Mouse (Mus musculus): Measurements from ENCODE around the gene Soat2. TPM values are rescaled to one million over a fixed set of nuclear protein-coding genes. Genes with fewer than 3 reads are reported as not detected.

Soat2 gene
- polyA plus RNA-seq, 1 experiment from 2014 or later = 0.16 TPM

- Histone ChIP-seq H3K27ac (ENCODE audit: low read length) (no peak overlapping the region), H3K4me3 (ENCODE audit: low read depth, low read length) (no peak overlapping the region), H3K4me1 (ENCODE audit: insufficient read depth, low read depth, low read length) (peaks cover 4% of the 10 kb centered on the region; the same call in 1 of the 2 replicates), H3K9ac (replicated peaks; ENCODE audit: low read depth) (no peak overlapping the region), H3K9me3 (ENCODE audit: low read length) (no peaks in the 10 kb centered on the region), H3K27me3 (replicated peaks; ENCODE audit: insufficient read depth, low read length) (no peaks in the 10 kb centered on the region), H3K36me3 (ENCODE audit: insufficient read depth, low read length) (peaks cover 78% of the 10 kb centered on the region), H3K4me2 (replicated peaks; ENCODE audit: low read depth, low read length) (no peak overlapping the region)
- no peak for DNase-seq (ENCODE audit: low spot score)
- TF ChIP-seq CTCF (IDR thresholded peaks at IDR 0.05) (no peak), EP300 (IDR thresholded peaks at IDR 0.05) (no peak)
- ATAC-seq = no peak
- 75% methylated on average over 4 of the region's 4 CpGs for WGBS
Observed at GRCm38 (mm10) chr15:102113674-102114073, 36.7 kb upstream of the Soat2 start.

GRCm38 (mm10) chr15:102114651-102115260 is 35.6 kb upstream of the Soat2 start:
- Histone ChIP-seq H3K9ac (replicated peaks; ENCODE audit: low read depth) (no peak overlapping the region), H3K27ac (ENCODE audit: low read length) (no peak overlapping the region), H3K4me1 (ENCODE audit: insufficient read depth, low read depth, low read length) (no peaks in the 10 kb centered on the region), H3K4me3 (ENCODE audit: low read depth, low read length) (no peak overlapping the region), H3K9me3 (ENCODE audit: low read length) (no peaks in the 10 kb centered on the region), H3K4me2 (replicated peaks; ENCODE audit: low read depth, low read length) (no peak overlapping the region), H3K27me3 (replicated peaks; ENCODE audit: insufficient read depth, low read length) (no peaks in the 10 kb centered on the region), H3K36me3 (ENCODE audit: insufficient read depth, low read length) (peaks cover 71% of the 10 kb centered on the region)
- ATAC-seq (no peak), DNase-seq (ENCODE audit: low spot score) (no peak)
- WGBS = 80% methylated on average over 7 of the region's 7 CpGs
- TF ChIP-seq CTCF (IDR thresholded peaks at IDR 0.05) (no peak), EP300 (IDR thresholded peaks at IDR 0.05) (no peak)

- no peak overlapping the region for H3K4me2 ChIP-seq (replicated peaks; ENCODE audit: low read depth, low read length)
- no peak for ATAC-seq
- no peak overlapping the region for H3K9ac ChIP-seq (replicated peaks; ENCODE audit: low read depth)
- H3K9me3 ChIP-seq (ENCODE audit: low read length) = no peaks in the 10 kb centered on the region
- H3K36me3 ChIP-seq (ENCODE audit: insufficient read depth, low read length) = peaks cover 61% of the 10 kb centered on the region
- TF ChIP-seq CTCF (IDR thresholded peaks at IDR 0.05) = no peak
- TF ChIP-seq EP300 (IDR thresholded peaks at IDR 0.05) = no peak
- no peak overlapping the region for H3K4me3 ChIP-seq (ENCODE audit: low read depth, low read length)
- no peaks in the 10 kb centered on the region for H3K27me3 ChIP-seq (replicated peaks; ENCODE audit: insufficient read depth, low read length)
- WGBS = 77% methylated on average over 9 of the region's 9 CpGs
- peak; percentile 7 for DNase-seq (ENCODE audit: low spot score)
- no peak overlapping the region for H3K27ac ChIP-seq (ENCODE audit: low read length)
- H3K4me1 ChIP-seq (ENCODE audit: insufficient read depth, low read depth, low read length) = no peaks in the 10 kb centered on the region
Observed at GRCm38 (mm10) chr15:102115731-102116231, 34.5 kb upstream of the Soat2 start.

GRCm38 (mm10) chr15:102116753-102117415 is 33.4 kb upstream of the Soat2 start:
- no peaks in the 10 kb centered on the region for H3K9me3 ChIP-seq (ENCODE audit: low read length)
- no peak overlapping the region for H3K4me3 ChIP-seq (ENCODE audit: low read depth, low read length)
- DNase-seq (ENCODE audit: low spot score) = peak; percentile 13
- WGBS = 70% methylated on average over 11 of the region's 11 CpGs
- no peak overlapping the region for H3K9ac ChIP-seq (replicated peaks; ENCODE audit: low read depth)
- no peaks in the 10 kb centered on the region for H3K27me3 ChIP-seq (replicated peaks; ENCODE audit: insufficient read depth, low read length)
- no peak overlapping the region for H3K4me2 ChIP-seq (replicated peaks; ENCODE audit: low read depth, low read length)
- no peaks in the 10 kb centered on the region for H3K4me1 ChIP-seq (ENCODE audit: insufficient read depth, low read depth, low read length)
- TF ChIP-seq EP300 (IDR thresholded peaks at IDR 0.05) = no peak
- TF ChIP-seq CTCF (IDR thresholded peaks at IDR 0.05) = no peak
- no peak overlapping the region for H3K27ac ChIP-seq (ENCODE audit: low read length)
- peaks cover 53% of the 10 kb centered on the region for H3K36me3 ChIP-seq (ENCODE audit: insufficient read depth, low read length)
- ATAC-seq = peak; percentile 9; the same call in 1 of the 2 replicates

GRCm38 (mm10) chr15:102117461-102118443 is 32.6 kb upstream of the Soat2 start:
- no peaks in the 10 kb centered on the region for H3K4me1 ChIP-seq (ENCODE audit: insufficient read depth, low read depth, low read length)
- H3K27me3 ChIP-seq (replicated peaks; ENCODE audit: insufficient read depth, low read length) = no peaks in the 10 kb centered on the region
- no peak overlapping the region for H3K4me3 ChIP-seq (ENCODE audit: low read depth, low read length)
- H3K4me2 ChIP-seq (replicated peaks; ENCODE audit: low read depth, low read length) = no peak overlapping the region
- peaks cover 47% of the 10 kb centered on the region for H3K36me3 ChIP-seq (ENCODE audit: insufficient read depth, low read length)
- no peaks in the 10 kb centered on the region for H3K9me3 ChIP-seq (ENCODE audit: low read length)
- no peak overlapping the region for H3K9ac ChIP-seq (replicated peaks; ENCODE audit: low read depth)
- ATAC-seq (peak; percentile 70), DNase-seq (ENCODE audit: low spot score) (peak; percentile 68)
- H3K27ac ChIP-seq (ENCODE audit: low read length) = no peak overlapping the region
- no peak for TF ChIP-seq EP300 (IDR thresholded peaks at IDR 0.05)
- peak; percentile 71 for TF ChIP-seq CTCF (IDR thresholded peaks at IDR 0.05)
- 64% methylated on average over 19 of the region's 19 CpGs for WGBS

GRCm38 (mm10) chr15:102118591-102118990 is 31.7 kb upstream of the Soat2 start:
- Histone ChIP-seq H3K9me3 (ENCODE audit: low read length) (no peaks in the 10 kb centered on the region), H3K27me3 (replicated peaks; ENCODE audit: insufficient read depth, low read length) (no peaks in the 10 kb centered on the region), H3K27ac (ENCODE audit: low read length) (no peak overlapping the region), H3K4me3 (ENCODE audit: low read depth, low read length) (no peak overlapping the region), H3K4me1 (ENCODE audit: insufficient read depth, low read depth, low read length) (no peaks in the 10 kb centered on the region), H3K36me3 (ENCODE audit: insufficient read depth, low read length) (peaks cover 39% of the 10 kb centered on the region), H3K9ac (replicated peaks; ENCODE audit: low read depth) (no peak overlapping the region), H3K4me2 (replicated peaks; ENCODE audit: low read depth, low read length) (no peak overlapping the region)
- DNase-seq (ENCODE audit: low spot score) (no peak), ATAC-seq (no peak)
- no peak for TF ChIP-seq CTCF (IDR thresholded peaks at IDR 0.05)
- no peak for TF ChIP-seq EP300 (IDR thresholded peaks at IDR 0.05)
- 82% methylated on average over 4 of the region's 4 CpGs for WGBS
